Mouse (Mus musculus): ENCODE data around the gene BC061212. TPM values are rescaled to one million over a fixed set of nuclear protein-coding genes. Genes with fewer than 3 reads are reported as not detected.

The BC061212 gene
- total RNA-seq (2023) = not detected in 2 replicates

GRCm38 (mm10) chr5:94070445-94070844 is at the start of gene BC061212:
BC061212 (minus strand) TSS chr5:94070545.

GRCm38 (mm10) chr5:94076085-94076484 is 5.7 kb upstream of the BC061212 start, which contains the start of gene Gm6351:
Gm6351 (plus strand) TSS chr5:94076385.

Other genes with a start within 250 kb of the BC061212 start
- gene Gm7792, start 226.8 kb downstream of the BC061212 start, total RNA-seq (2023) = not detected in 2 replicates
- not detected in 2 replicates for gene Gm16429, start 141.5 kb downstream of the BC061212 start, total RNA-seq (2023)
- gene Gm6351, start 5.8 kb upstream of the BC061212 start, total RNA-seq (2023) = not detected in 2 replicates
- gene Gm3106, start 147.5 kb upstream of the BC061212 start, total RNA-seq (2023) = not detected in 2 replicates
- not detected in 2 replicates for gene A430089I19Rik, start 236.3 kb upstream of the BC061212 start, total RNA-seq (2023)
- not detected in 2 replicates for gene Gm6502, start 243.9 kb upstream of the BC061212 start, total RNA-seq (2023)